8 mouse cellular contexts compared by ENCODE assay signal in the genomic region with DNA sequence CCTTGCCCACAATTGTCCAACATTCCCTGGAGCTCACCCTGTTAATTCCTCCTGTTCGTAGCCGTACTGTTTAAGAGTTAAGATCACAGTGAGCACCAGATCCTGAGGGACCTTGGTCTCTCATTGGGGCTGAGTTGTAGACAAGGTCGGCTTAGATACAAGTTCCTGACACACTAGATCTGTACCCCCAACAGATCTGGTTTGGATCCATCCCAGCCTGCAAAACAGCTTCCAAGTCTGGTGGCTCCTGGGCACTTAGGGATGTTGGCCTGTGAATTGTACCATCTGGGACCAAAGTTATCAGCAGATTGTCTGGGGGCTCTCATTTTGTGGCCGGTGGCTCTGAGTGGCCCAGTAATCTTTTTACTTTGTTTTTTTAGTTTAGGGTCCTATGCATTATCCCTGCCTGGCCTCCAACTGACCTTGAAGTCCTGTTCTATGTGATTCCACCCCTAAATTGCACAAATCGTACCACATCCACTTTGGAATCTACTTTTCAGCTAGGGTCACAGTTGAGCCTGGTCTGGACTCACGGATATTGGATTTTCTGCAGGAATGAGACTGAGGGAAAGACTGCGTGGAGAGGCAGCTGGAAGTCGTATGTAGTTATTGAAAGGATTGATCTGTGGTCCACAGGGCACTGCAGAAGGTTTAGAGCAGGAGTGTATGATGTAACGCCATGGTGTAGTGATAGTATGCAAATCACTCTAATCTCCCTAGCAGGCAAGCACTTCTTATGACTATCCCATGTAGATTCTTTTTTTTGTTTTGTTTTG. TPM values are rescaled to one million over a fixed set of nuclear protein-coding genes. Genes with fewer than 3 reads are reported as not detected.
A peak's percentile ranks its signal among the peaks of the same experiment; 100 is the strongest.
DNase-seq lines count a peak whose midpoint lies in the region; ATAC-seq and TF ChIP-seq lines count a peak whose summit lies in the region.

Ube2i (minus strand) TSS at position 52 of the 776 bp plus-strand sequence.

- intact Hi-C loops in left cerebral cortex, postnatal 25 days (cut with DNase I): no loop called here

- peaks cover 15% of the 10 kb centered on the region; the same call in 1 of the 2 replicates for H3K4me1 ChIP-seq in lung, postnatal 0 days (ENCODE audit: insufficient read depth, low read depth, low read length)
- H3K4me1 ChIP-seq in embryonic facial prominence, embryonic 12.5 days: peaks cover 24% of the 10 kb centered on the region
- peaks cover 18 to 30% of the 10 kb centered on the region in 2 experiments for H3K4me1 ChIP-seq in heart, embryonic 14.5 days (ENCODE audit: control insufficient read depth in 2 of 2, insufficient read depth in 2 of 2, low read length in 2 of 2)
- H3K4me1 ChIP-seq in neural tube, embryonic 12.5 days: peaks cover 27% of the 10 kb centered on the region

- H3K36me3 ChIP-seq in lung, postnatal 0 days (ENCODE audit: insufficient read depth, low read length): no peaks in the 10 kb centered on the region
- H3K36me3 ChIP-seq in embryonic facial prominence, embryonic 12.5 days: peaks cover 7% of the 10 kb centered on the region
- peaks cover 11% of the 10 kb centered on the region for H3K36me3 ChIP-seq in heart, embryonic 14.5 days (ENCODE audit: control insufficient read depth, insufficient read depth, low read length)
- H3K36me3 ChIP-seq in neural tube, embryonic 12.5 days: peaks cover 5% of the 10 kb centered on the region; the same call in 1 of the 2 replicates

- peak within 1 kb of the TSS; percentile 82 for H3K4me2 ChIP-seq in lung, postnatal 0 days (replicated peaks; ENCODE audit: low read depth, low read length)
- peak within 1 kb of the TSS; percentile 42 for H3K4me2 ChIP-seq in embryonic facial prominence, embryonic 12.5 days (replicated peaks)
- peak within 1 kb of the TSS; percentile 98 for H3K4me2 ChIP-seq in heart, embryonic 14.5 days (ENCODE audit: low read length)
- H3K4me2 ChIP-seq in neural tube, embryonic 12.5 days (replicated peaks): peak within 1 kb of the TSS; percentile 97

- no peaks in the 10 kb centered on the region for H3K27me3 ChIP-seq in lung, postnatal 0 days (replicated peaks; ENCODE audit: insufficient read depth, low read length)
- no peaks in the 10 kb centered on the region for H3K27me3 ChIP-seq in embryonic facial prominence, embryonic 12.5 days
- H3K27me3 ChIP-seq in heart, embryonic 14.5 days (ENCODE audit: control insufficient read depth, insufficient read depth, low read length): no peaks in the 10 kb centered on the region
- H3K27me3 ChIP-seq in neural tube, embryonic 12.5 days (replicated peaks): no peaks in the 10 kb centered on the region

- 74% methylated on average over 9 of the region's 9 CpGs for WGBS in lung, postnatal 0 days
- 78% methylated on average over 9 of the region's 9 CpGs for WGBS in embryonic facial prominence, embryonic 12.5 days
- WGBS in heart, embryonic 14.5 days: 83% methylated on average over 9 of the region's 9 CpGs
- WGBS in neural tube, embryonic 12.5 days: 90% methylated on average over 9 of the region's 9 CpGs

- no peak for TF ChIP-seq EP300 in lung, postnatal 0 days (IDR thresholded peaks at IDR 0.05)

- peak within 1 kb of the TSS; percentile 80 for H3K4me3 ChIP-seq in lung, postnatal 0 days (ENCODE audit: low read depth, low read length)
- H3K4me3 ChIP-seq in embryonic facial prominence, embryonic 12.5 days: peak within 1 kb of the TSS; percentile 94
- H3K4me3 ChIP-seq in heart, embryonic 14.5 days (ENCODE audit: control insufficient read depth in 1 of 2, insufficient read depth in 1 of 2, low read depth in 1 of 2, low read length in 2 of 2): peak within 1 kb of the TSS; percentile 97 to 99
- H3K4me3 ChIP-seq in neural tube, embryonic 12.5 days: peak within 1 kb of the TSS; percentile 97

- H3K9ac ChIP-seq in lung, postnatal 0 days (replicated peaks; ENCODE audit: low read depth): peak within 1 kb of the TSS; percentile 95
- peak within 1 kb of the TSS; percentile 100 for H3K9ac ChIP-seq in embryonic facial prominence, embryonic 12.5 days
- peak within 1 kb of the TSS; percentile 100 for H3K9ac ChIP-seq in heart, embryonic 14.5 days (ENCODE audit: low read length)
- peak within 1 kb of the TSS; percentile 99 for H3K9ac ChIP-seq in neural tube, embryonic 12.5 days

- no peak for DNase-seq in lung, postnatal 0 days (ENCODE audit: low spot score)
- DNase-seq in lung, postnatal 14 days: no peak
- DNase-seq in left cerebral cortex, postnatal 25 days (ENCODE audit: low spot score in 2 of 2): no peak
- DNase-seq in frontal cortex, postnatal 14 days (ENCODE audit: low spot score in 2 of 2): no peak
- DNase-seq in MN1 (ENCODE audit: low spot score): no peak

- ATAC-seq in lung, postnatal 0 days: no peak
- ATAC-seq in embryonic facial prominence, embryonic 12.5 days (ENCODE audit: insufficient number of reproducible peaks, insufficient read depth, low FRiP score, low TSS enrichment): no peak
- ATAC-seq in heart, embryonic 14.5 days (ENCODE audit: insufficient number of reproducible peaks, insufficient read depth, low FRiP score, low read depth): no peak
- ATAC-seq in neural tube, embryonic 12.5 days (ENCODE audit: low FRiP score, low read depth): no peak

- no peaks in the 10 kb centered on the region for H3K9me3 ChIP-seq in lung, postnatal 0 days (ENCODE audit: low read length)
- H3K9me3 ChIP-seq in embryonic facial prominence, embryonic 12.5 days: no peaks in the 10 kb centered on the region
- no peaks in the 10 kb centered on the region for H3K9me3 ChIP-seq in heart, embryonic 14.5 days (ENCODE audit: control insufficient read depth, low read length)
- no peaks in the 10 kb centered on the region for H3K9me3 ChIP-seq in neural tube, embryonic 12.5 days

- H3K27ac ChIP-seq in lung, postnatal 0 days (ENCODE audit: low read length): peak within 1 kb of the TSS; percentile 98
- H3K27ac ChIP-seq in embryonic facial prominence, embryonic 12.5 days: peak within 1 kb of the TSS; percentile 98
- H3K27ac ChIP-seq in heart, embryonic 14.5 days (replicated peaks in 1 of 2; ENCODE audit: control insufficient read depth in 1 of 2, insufficient read depth in 1 of 2, low read depth in 2 of 2, low read length in 2 of 2): peak within 1 kb of the TSS; percentile 99
- peak within 1 kb of the TSS; percentile 97 for H3K27ac ChIP-seq in neural tube, embryonic 12.5 days

- no peak for TF ChIP-seq CTCF in lung, postnatal 0 days (IDR thresholded peaks at IDR 0.05)

RNA-seq across cellular contexts. Expression of gene Ube2i, which starts in this region (rescaled TPM):
- 456 and 477 TPM in 2 replicates for polyA plus RNA-seq in lung, postnatal 0 days (2015; fragmentation: Nextera tagmentation; extraction: Ambion mirVana)
- 782 and 798 TPM in 2 replicates for polyA plus RNA-seq in embryonic facial prominence, embryonic 12.5 days (2016; fragmentation: Nextera tagmentation; extraction: Ambion mirVana)
- 341 and 365 TPM in 2 replicates for polyA plus RNA-seq in heart, embryonic 14.5 days (2014; fragmentation: Nextera tagmentation; extraction: Ambion mirVana)
- 100 to 1,000 TPM; 209 to 215 TPM for total RNA-seq in left cerebral cortex, postnatal 25 days (2021)
- polyA plus RNA-seq in neural tube, embryonic 12.5 days (2016; fragmentation: Nextera tagmentation; extraction: Ambion mirVana): 726 and 737 TPM in 2 replicates

Comparison
In these comparisons a context has a peak if more than half of its experiments do, and no peak if none do; other contexts are left out.
1. H3K4me2 ChIP-seq: peak in every context shown above with its lines; median percentile 98 in heart, embryonic 14.5 days; 97 in neural tube, embryonic 12.5 days; 82 in lung, postnatal 0 days; 42 in embryonic facial prominence, embryonic 12.5 days.